Mouse (Mus musculus): ENCODE data around the gene Oxld1.
A peak's percentile ranks its signal among the peaks of the same experiment; 100 is the strongest.

Gene Oxld1

DNA sequence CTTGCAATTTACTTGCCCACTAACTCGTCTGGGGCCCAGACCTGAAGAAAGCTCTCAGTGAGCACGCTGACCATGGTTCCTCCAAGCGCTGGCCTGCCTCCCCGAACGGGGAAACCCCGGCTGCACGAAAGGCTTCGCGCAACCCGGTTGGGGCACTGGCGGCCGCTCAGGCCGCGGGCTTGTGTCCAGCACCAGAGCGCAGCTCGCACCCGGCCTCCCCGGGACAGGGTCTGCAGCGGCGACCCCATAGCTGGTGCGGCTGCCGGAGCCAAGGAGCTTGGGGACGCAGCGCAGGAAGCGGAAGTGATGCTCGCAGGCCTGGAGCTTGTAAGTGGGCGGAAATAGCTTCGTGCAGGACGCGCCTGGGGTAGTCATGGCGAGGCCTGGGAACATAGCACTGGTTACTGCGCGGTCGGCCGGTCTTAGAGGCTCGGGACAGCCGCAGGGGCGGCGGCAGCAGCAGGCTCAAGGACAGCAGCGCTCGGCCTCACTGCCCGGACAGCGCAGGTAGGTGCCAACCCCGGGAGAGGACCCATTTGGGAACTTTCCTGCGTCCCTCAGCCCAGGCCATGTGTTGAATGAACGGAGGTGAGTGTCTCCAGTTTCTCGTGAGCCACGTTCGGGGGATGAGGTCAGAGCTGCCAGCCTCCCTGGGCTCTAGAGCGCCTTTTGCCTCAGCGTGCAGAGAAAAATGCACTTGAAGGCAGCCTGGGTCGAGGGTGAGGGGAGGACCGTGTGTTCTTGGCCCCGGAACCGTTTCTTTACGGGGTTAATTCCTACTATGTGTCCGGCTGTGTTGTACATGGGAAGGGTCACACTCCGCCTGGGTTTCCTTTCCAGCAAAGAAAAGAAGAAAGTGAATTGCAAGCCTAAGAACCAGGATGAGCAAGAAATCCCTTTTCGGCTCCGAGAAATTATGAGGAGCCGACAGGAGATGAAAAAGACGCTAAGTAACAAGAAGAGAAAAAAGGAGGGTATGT, at the start of gene Oxld1, which contains the start of gene Ccdc137:
Oxld1 (minus strand) TSS at position 297 of the 980 bp plus-strand sequence.
Ccdc137 (plus strand) TSS at position 344 of the 980 bp plus-strand sequence.
- peak; percentile 75 for DNase-seq (ENCODE audit: low spot score)

GRCm38 (mm10) chr11:120506899-120507298, 49.0 kb upstream of the Oxld1 start:
- DNase-seq (ENCODE audit: low spot score) = no peak

- DNase-seq (ENCODE audit: low spot score) = no peak
These were observed 47.8 kb upstream of the Oxld1 start for GRCm38 (mm10) chr11:120505661-120506060.

DNA sequence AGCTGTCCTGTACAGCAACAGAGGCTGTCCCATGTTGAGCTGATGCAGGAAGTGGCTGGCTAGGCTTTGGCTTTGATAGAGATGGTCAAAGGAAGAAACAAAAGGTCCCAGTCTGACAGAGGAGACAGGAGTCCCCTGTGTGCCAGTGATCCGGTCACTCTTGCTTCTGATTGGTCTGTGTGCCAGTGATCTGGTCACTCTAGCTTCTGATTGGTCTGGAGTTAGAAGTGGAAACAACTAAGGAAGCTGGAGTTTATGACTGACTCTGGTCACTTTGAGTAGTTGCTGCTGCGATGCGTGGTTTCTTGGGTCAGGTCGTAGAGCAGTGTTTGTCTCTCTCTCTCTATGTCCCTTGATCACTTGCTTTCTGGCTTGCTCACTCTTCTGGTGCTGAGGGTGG, 43.8 kb upstream of the Oxld1 start:
- DNase-seq (ENCODE audit: low spot score) = no peak

- no peak for DNase-seq (ENCODE audit: low spot score)
These were observed 43.1 kb upstream of the Oxld1 start for GRCm38 (mm10) chr11:120501018-120501417.

- DNase-seq (ENCODE audit: low spot score) = no peak
These were observed 42.5 kb upstream of the Oxld1 start for GRCm38 (mm10) chr11:120500357-120500756.

- DNase-seq (ENCODE audit: low spot score) = no peak
These were observed 42.0 kb upstream of the Oxld1 start for GRCm38 (mm10) chr11:120499894-120500293.

GRCm38 (mm10) chr11:120498891-120499290, 41.0 kb upstream of the Oxld1 start:
- DNase-seq (ENCODE audit: low spot score) = no peak

- no peak for DNase-seq (ENCODE audit: low spot score)
These were observed 40.4 kb upstream of the Oxld1 start for GRCm38 (mm10) chr11:120498226-120498625.

GRCm38 (mm10) chr11:120497436-120497835, 39.6 kb upstream of the Oxld1 start:
- DNase-seq (ENCODE audit: low spot score) = no peak

GRCm38 (mm10) chr11:120493911-120494310, 36.0 kb upstream of the Oxld1 start:
- no peak for DNase-seq (ENCODE audit: low spot score)

- no peak for DNase-seq (ENCODE audit: low spot score)
These were observed 35.5 kb upstream of the Oxld1 start for GRCm38 (mm10) chr11:120493351-120493750.

DNA sequence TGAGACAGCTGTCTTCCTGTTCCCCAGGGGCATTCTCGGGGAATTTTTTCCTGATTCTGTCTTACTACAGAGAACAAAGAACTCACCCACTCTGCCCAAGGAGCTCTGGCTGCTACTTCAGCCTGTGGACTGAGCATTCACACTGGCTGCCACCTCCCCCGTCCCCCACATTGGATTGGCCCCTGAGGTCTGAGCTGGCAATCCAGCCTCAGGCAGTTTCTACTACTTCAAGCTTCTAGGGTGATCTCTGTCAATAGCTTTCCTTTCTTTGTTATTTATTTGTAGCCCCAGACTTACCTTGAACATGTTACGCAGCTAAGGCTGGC, 35.0 kb upstream of the Oxld1 start:
- DNase-seq (ENCODE audit: low spot score) = no peak

DNA sequence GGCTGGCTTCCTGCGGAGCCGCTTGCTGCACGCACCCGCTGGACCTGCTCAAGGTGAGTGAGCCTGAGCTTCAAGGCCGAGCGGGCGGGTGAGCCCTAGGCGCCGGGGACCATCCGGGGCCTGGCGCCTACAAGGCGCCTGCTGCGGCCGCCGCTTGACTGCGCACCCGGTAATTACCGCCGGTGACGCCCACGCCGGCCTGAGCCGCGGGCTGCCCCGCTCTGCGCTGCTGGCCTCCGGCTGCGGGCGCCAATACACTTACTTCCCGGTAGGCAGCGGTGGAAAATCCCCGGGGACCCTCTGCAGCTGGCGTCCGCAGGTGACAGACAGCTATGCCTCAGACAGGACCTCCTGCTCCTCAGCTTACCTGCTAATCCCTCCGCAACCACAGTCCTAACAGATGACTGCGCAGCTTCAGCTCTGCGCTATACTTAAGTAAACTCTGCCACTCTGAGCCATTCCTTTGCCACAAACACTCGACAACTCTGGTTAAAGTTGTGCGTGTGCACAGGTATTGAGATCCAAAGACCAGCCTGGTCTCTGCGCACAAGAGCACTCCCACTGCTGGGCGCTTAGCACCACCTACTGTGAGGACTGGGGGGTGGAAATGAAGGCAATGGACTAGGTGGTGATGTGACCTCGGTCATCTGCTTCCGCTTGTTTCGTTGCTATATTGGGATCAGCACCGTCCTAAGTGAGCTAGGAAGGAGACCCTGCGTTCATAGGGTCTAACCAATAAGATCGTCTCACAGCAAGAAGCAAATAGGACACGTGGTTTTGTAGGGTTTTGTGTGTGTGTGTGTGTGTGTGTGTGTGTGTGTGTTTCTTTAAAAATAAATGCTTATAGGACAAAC, 34.4 kb upstream of the Oxld1 start:
- no peak for DNase-seq (ENCODE audit: low spot score)

GRCm38 (mm10) chr11:120491317-120492023, 33.6 kb upstream of the Oxld1 start, which contains the start of gene Slc25a10:
Gene Slc25a10, plus strand, starts transcription at chr11:120491840.
- DNase-seq (ENCODE audit: low spot score) = peak; percentile 88

- DNase-seq (ENCODE audit: low spot score) = no peak
These were observed 32.6 kb upstream of the Oxld1 start for GRCm38 (mm10) chr11:120490291-120491046.

- DNase-seq (ENCODE audit: low spot score) = peak; percentile 70
These were observed 31.3 kb upstream of the Oxld1 start for GRCm38 (mm10) chr11:120489054-120489761.

GRCm38 (mm10) chr11:120488516-120488915, 30.6 kb upstream of the Oxld1 start:
- DNase-seq (ENCODE audit: low spot score) = no peak

- DNase-seq (ENCODE audit: low spot score) = no peak
These were observed 27.4 kb upstream of the Oxld1 start for GRCm38 (mm10) chr11:120485251-120485650.

GRCm38 (mm10) chr11:120484265-120484981, 26.6 kb upstream of the Oxld1 start, which contains the start of gene Mrpl12:
Gene Mrpl12, plus strand, starts transcription at chr11:120484613.
- peak; percentile 90 for DNase-seq (ENCODE audit: low spot score)

Measured in layer of hippocampus, adult 11-12 months (tissue).